Mouse (Mus musculus) heart, adult 8-10 months (tissue): ENCODE measurements around the gene Lck. TPM values are rescaled to one million over a fixed set of nuclear protein-coding genes. Genes with fewer than 3 reads are reported as not detected.

ENCODE experiments used
- DNase-seq: peaks from one replicate; pipeline ENCODE4 v3.0.0; 2022; ENCODE audit warnings: low spot score
- microRNA-seq: library from miRNA; unstranded; fragments of <30 nt; microRNA quantifications from one replicate; pipeline ENCODE4 v1.2.0, GENCODE M21; 2022
- total RNA-seq, 4 experiments: library from RNA; stranded (reverse); gene quantifications; 2 replicates each; pipeline ENCODE4 v1.2.4; 2022

Lck gene
- total RNA-seq, 4 experiments from 2014 or later: 0.14 to 1.3 (median 0.53) TPM; not detected in 1

DNA sequence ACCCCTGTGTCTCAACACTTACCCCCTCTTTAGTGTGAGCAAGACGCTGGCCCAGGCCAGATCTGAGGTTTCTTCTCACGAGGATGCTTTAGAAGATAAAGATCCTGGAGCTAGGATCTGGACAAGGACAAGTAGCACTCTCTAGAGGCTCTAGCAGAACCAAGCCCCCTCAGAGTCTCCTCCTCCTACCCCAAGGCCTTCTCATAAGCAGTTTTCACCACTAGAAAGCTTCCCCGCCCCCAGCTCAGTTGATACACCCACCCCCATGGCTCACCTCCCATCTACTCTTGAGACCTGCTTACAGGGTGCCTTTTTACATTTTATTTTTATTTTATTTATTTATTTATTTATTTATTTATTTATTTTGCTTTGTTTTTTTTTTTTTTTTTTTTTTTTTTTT, 63.8 kb downstream of the Lck start:
- no peak for DNase-seq

DNA sequence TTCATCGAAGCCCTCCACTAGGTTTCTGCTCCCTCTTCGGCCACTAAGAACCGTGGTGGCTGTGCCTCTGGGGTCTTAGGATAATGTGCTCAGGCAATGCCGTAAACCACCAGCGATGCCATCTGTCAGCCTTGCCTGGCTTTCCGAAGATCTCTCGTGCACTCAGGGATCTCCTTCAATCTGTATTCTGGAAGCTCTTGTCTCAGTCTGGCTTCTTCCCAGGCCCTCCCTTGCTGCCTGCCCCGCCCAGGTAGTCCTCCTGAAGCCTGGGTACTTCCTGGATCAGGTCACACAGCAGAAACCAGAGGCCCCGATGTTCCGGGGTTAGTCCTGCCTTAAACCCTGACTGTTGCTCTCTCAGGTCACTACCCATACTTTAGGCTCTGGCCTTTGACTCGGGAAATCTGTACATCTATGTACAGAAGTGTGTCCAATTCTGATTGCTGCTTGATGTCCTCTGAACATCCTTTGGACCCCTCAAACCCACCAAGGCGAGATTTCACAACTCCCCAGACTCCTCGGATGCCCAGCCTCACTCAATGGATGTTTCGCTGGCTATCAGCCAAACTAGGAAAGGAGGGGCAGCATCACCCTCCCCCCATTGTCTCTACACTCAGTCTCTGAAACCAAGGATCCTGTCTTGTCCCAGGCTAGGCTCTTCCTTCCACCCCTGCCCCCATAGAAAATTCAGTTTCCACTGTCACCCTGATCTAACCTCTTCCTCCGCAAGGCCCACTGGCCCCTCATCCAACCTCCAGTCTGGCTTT, 64.4 kb downstream of the Lck start:
- no peak for DNase-seq

DNA sequence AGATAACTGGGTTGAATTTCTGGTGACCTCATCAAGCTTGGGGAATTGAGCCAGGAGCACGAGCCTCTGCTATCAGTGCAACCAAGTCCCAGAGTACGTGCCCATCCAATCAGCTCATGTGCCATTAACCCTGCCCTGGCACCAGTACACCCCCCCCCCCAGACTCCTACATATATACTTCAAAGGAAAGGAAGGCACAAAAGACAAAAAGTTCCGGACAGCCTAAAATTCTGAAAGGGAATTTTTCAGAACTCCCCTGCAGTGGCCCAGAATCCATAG, 65.3 kb downstream of the Lck start:
- no peak for DNase-seq

DNA sequence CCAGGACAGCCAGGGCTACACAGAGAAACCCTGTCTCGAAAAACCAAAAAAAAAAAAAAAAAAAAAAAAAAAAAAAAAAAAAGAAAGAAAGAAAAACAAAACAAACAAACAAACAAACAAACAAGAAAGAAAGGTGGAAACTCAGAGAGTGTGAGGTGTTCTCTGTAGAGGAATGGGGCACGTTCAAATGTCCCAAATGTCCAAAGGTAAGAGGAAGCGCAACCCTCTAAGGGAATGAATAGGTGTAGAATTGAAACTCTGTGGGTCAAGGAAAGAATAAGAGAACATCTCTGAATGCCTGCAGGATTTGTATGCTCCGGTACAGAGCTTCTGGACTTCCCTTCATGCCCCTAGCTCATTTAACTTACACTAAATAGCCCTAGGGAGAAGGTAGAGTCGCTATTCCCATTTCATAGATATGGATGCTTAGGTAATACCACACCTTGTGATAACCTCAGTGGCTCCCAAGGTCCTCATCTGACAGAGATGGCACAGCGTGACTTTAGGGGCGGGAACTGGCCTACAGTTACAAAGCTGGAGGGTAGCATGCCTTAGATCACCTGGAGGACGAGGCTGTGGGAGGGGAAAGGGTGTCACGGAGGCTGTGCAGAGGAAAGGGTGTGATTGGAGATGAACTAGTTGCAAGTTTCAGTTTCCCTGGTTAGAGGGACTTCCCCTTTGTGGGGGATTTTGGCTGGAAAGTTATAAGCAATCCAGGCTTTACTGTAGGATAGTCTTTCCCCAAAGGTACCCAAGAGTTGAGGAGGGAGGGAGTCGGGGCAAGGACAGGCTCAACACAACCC, 65.8 kb downstream of the Lck start:
- no peak for DNase-seq

DNA sequence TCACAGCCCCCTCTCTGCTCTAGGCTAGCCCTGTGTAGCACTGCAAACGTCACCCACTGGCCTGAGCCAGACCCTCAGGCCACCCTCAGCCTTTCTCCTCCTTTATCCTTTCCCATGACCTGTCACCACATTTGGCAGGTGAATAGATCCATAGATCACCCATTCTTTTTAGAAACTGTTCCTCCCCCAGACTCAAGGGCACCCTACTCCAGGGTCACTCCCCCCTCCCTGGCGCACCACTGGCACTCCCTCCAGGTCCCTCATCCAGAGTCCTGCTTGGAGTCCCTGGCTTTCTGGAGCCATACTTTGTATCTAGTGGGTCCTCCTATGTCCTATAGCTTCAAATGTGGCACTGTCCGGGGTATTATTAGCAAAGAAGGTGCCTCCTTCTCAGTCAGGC, 67.9 kb downstream of the Lck start:
- no peak for DNase-seq

DNA sequence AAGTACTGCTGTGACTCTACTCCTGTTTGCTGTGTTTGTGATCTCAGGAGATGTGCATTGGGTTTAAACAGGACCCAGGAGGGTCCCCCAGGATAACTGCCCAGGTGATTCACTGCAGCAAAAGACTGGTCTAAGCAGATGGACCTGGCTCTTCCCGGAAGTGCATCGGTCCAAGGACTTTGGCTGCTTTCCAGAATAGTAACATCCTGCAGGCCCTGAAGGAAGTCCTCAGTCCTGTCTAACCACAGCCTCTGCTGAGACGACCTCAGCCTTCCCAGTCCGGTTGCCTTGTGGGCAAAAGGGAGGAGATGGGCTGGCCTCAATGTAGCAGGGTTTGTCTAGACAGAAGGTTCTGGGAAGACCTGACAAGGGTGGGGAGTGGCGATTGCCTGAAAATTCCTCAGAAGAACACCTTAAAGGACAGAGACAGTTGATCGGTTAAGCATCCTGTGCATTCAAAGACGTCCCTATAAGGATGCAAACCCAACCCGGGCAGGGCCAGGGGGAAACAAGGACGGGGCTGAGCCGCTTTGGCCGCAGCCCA, 70.5 kb downstream of the Lck start:
- DNase-seq: no peak

DNA sequence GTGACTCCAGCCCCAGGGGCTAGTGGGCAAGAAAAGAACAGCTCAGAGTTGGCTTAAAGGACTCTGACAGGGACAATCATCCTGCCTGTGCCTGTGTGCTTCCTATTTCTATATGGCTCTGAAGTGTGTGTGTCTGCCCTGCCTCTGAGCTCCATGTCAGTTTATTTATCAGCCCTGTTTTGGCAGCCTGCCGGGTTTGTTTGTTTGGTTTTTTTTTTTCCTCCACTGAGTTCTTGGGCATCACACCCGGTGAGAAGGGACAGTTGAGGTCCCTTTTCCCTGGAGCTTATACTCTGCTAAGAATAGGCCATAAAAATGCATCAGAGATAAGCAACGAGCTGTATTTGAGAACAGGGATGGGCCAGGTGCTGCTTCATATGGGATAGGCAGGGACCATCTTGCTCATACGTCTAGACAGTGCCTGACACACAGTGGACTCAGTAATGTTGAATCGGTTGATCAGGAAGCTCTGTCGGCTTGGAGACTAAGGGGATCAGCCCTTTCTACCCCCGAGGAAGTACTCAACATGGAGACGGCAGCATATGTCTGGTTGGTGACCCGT, 71.0 kb downstream of the Lck start:
- DNase-seq: no peak

DNA sequence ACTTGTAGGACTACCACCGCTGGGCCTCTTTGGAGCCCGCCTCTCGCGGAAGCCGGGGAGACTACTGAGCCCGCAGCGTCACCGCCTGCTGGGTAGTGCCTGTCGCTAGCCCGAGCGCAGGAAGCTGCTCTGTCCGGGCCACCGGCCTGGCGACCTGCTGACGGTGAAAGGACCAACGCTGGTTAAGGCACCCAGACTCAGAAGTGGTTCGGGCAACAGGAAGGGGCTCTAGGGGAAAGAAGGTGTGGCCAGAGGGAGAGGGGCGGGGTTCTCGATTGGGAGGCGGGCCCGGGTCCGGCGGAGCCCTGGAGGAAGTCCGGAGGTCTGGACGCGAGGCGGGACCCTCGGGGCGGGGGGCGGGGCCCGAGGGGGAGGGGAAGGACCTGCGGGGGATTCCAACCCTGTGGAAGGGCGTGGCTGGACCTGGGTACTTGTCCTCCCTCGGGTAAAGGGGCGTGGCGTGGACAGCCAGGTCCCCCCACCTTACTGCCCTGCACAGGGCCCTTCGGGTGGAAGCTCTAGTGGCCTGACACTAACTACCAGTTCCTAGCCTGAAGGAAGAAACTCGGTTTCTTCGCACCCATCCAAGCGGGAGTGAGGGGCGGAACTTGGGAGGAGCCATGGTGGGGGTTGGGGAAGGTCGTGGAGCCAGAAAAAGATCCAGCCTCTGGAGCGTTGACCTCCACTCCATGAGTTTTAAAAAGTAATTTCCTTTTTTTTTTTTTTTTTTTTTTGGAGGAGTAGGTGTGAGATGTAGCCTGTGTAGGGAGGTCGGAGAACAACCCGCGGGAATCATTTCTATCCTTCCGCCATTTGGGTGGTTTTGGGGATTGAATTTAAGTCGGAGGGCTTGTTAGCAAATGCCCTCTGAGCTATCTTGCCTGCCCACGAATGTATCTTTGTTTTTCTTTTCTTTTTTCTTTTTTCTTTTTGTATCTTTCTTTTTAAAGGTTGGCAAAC, 72.6 kb downstream of the Lck start:
- DNase-seq: peak; percentile 87

DNA sequence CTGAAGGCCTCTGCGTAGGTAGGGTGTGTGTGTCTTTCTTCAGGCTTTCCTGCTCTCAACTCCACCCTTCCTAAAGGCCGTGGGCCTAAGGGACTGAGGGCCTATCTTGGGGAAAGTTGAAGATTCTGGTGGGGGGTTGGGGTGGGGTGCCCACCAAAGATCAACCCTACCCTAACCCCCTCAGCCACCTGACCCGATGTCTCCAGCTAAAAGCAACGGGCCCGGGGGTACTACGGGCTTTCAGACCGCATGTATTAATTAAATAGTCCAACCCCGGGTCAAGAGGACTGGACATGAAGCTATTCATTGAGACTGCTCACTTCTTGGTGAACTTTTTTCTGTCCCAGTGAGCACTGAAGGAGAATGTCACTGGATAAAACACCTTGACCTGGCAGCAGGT, 73.4 kb downstream of the Lck start:
- DNase-seq: no peak

DNA sequence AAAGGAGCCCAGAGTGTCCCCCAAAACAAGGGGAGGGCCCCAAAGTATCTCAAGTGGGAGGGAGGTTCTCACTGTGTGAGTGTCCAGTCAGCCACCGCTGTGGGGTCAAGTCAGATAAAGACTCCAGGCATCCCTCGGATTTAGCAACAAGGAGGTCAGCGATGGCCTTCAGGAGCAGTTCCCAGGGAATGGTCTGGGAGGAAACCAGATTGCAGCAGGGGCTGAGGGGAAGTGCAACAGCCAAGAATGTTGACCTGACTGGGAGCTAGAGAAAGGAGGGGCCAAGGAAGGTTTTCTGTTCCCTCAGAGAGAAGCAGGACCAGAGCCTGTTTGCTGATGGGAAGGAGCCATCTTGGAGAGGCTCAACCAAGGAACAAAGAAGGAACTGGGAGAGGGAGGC, 74.5 kb downstream of the Lck start:
- no peak for DNase-seq

Small RNA genes within 50 kb of the gene (microRNA-seq; reads per million reads assigned to microRNA genes)
- not detected for gene Mir8119

Other genes with a start within 250 kb of the Lck start
- gene Rbbp4, start 238.3 kb downstream of the Lck start, total RNA-seq: 10 to 100 TPM; 57.2 to 73.7 (median 65.6) TPM
- gene Zbtb8os, start 237.9 kb downstream of the Lck start, total RNA-seq: 10 to 100 TPM; 20.6 to 30.7 (median 27.4) TPM
- gene Zbtb8a, start 195.5 kb downstream of the Lck start, total RNA-seq: 1 to 10 TPM; 2.1 to 3.7 (median 3.1) TPM
- gene Zbtb8b, start 132.8 kb downstream of the Lck start, total RNA-seq: under 1 TPM; 0.09 to 0.14 (median 0.09) TPM
- 10 to 100 TPM; 50.3 to 54.6 (median 53.3) TPM for gene Bsdc1, start 112.1 kb downstream of the Lck start, total RNA-seq
- gene Tssk3, start 82.6 kb downstream of the Lck start, total RNA-seq: not detected
- not detected for gene Fam229a, start 82.5 kb downstream of the Lck start, total RNA-seq
- 1 to 10 TPM; 2.3 to 3.3 (median 3.2) TPM for gene Marcksl1, start 60.1 kb downstream of the Lck start, total RNA-seq
- gene Hdac1, start 30.9 kb downstream of the Lck start, total RNA-seq: 10 to 100 TPM; 11.4 to 15.0 (median 12.8) TPM
- gene Fam167b, start 4.9 kb upstream of the Lck start, total RNA-seq: under 1 TPM in 2 of 4 experiments, not detected in 2; 0.35 to 0.55 TPM
- gene Eif3i, start 27.0 kb upstream of the Lck start, total RNA-seq: 100 to 1,000 TPM; 118 to 136 (median 130) TPM
- 10 to 100 TPM; 40.4 to 44.9 (median 42.0) TPM for gene Tmem234, start 27.0 kb upstream of the Lck start, total RNA-seq
- gene Dcdc2b, start 40.6 kb upstream of the Lck start, total RNA-seq: 1 to 10 TPM in 2 of 4 experiments, under 1 TPM in 2; 0.32 to 1.2 (median 0.82) TPM
- 10 to 100 TPM; 14.6 to 22.9 (median 19.0) TPM for gene Iqcc, start 45.5 kb upstream of the Lck start, total RNA-seq
- gene Ccdc28b, start 50.3 kb upstream of the Lck start, total RNA-seq: 10 to 100 TPM; 11.9 to 20.3 (median 14.6) TPM
- 10 to 100 TPM; 23.2 to 30.1 (median 25.8) TPM for gene Txlna, start 67.4 kb upstream of the Lck start, total RNA-seq
- 10 to 100 TPM; 59.7 to 77.9 (median 72.2) TPM for gene Kpna6, start 99.1 kb upstream of the Lck start, total RNA-seq
- gene Tmem39b, start 123.2 kb upstream of the Lck start, total RNA-seq: 1 to 10 TPM; 3.8 to 5.7 (median 5.3) TPM
- gene Khdrbs1, start 168.7 kb upstream of the Lck start, total RNA-seq: 10 to 100 TPM; 33.9 to 38.6 (median 37.7) TPM
- gene Ptp4a2, start 237.6 kb upstream of the Lck start, total RNA-seq: 100 to 1,000 TPM; 196 to 239 (median 228) TPM